Mouse (Mus musculus): Measurements from ENCODE around the gene Rorc. TPM values are rescaled to one million over a fixed set of nuclear protein-coding genes. Genes with fewer than 3 reads are reported as not detected.

Gene Rorc
- total RNA-seq (2021) = under 1 TPM; 0.21 to 0.60 TPM

GRCm38 (mm10) chr3:94372641-94373040 lies at the start of gene Rorc:
Rorc (plus strand) TSS chr3:94372794.
- intact Hi-C loops (cut with DNase I) = no loop called here
- DNase-seq (ENCODE audit: low spot score in 2 of 2) = no peak

DNA sequence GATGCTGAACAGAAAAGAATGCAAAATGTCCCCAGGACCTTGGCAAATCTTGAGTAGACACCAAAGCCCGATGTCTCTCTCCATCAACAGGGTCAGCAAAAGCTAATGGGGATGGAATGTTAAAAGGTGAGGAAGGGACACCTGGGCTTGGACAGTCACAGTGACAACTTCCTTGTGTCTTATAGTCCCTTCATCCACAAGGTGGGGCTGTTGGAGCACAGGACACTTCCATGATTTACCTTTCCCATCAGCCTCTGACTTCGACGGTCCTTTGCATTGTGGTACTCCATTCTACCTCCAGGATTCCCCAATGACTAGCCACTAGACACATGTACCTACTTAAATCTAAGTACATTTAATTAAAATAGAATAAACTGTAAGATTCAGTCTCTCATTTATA lies 43.9 kb upstream of the Rorc start:
- DNase-seq (ENCODE audit: low spot score in 2 of 2) = no peak
- intact Hi-C loops (cut with DNase I) = no loop called here

DNA sequence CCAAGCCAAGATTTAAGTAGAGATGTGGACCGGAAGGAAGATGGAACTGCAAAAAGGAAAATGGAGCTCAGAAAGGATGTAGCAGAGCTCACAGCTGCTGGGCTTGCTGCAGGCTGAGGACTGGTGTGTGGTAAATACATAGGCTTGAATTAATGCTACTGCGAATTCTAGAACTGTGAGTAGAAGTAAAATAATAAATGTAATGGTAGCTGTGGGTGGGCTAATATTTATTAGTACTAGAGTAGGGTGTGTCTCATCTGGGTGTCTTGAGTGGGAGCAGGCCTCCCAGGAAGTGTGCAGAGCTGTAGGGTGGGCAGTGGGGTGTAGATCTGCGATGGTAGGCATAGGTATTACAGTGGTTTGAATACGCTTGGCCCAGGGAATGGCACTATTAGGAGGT lies 38.2 kb upstream of the Rorc start:
- intact Hi-C loops (cut with DNase I) = no loop called here
- no peak for DNase-seq (ENCODE audit: low spot score in 2 of 2)

DNA sequence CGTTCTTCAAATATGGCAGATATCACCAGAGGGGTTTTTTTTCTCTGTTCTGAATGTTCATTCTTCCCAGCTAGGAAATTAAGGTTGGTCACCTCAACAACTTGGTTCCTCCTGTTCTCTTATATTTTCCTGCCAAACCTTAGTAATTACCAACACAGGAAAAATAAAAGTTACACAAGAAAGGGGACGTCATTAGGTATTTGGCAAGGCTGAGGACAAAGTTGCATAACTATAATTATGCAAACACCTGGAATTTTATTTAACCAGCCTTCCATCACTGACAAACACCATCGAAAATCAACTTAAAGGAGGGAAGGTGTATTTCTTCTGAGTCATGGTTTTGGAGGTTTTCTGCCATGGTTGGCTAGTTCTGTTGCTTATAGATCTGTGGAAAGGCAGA lies 34.1 kb upstream of the Rorc start:
- intact Hi-C loops (cut with DNase I) = no loop called here
- no peak for DNase-seq (ENCODE audit: low spot score in 2 of 2)

- DNase-seq (ENCODE audit: low spot score in 2 of 2) = no peak
- intact Hi-C loops (cut with DNase I) = no loop called here
Measured at GRCm38 (mm10) chr3:94341959-94342422, 30.6 kb upstream of the Rorc start, which contains the start of gene Them5. Them5 (plus strand) TSS chr3:94342099.

GRCm38 (mm10) chr3:94342552-94342951 lies 30.0 kb upstream of the Rorc start:
- DNase-seq (ENCODE audit: low spot score in 2 of 2) = no peak
- intact Hi-C loops (cut with DNase I) = no loop called here

DNA sequence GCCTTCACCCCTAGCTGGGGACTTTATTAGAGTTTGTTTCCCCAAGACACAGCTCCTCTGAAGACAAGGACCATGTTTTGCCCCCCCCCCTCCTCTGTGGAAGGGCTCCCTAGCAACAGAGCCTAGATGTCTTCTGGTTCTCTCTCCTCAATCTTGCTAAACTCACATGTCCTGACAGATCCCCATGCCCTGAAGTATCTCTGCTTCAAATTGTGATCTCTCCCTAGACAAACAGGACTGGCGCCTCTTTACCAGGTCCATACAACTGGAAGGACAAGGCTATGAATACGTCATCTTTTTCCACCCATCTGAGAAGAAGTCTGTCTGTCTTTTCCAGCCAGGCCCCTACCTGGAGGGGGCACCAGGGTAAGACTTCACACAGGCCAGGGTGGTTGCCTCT lies 28.4 kb upstream of the Rorc start:
- intact Hi-C loops (cut with DNase I) = no loop called here

DNA sequence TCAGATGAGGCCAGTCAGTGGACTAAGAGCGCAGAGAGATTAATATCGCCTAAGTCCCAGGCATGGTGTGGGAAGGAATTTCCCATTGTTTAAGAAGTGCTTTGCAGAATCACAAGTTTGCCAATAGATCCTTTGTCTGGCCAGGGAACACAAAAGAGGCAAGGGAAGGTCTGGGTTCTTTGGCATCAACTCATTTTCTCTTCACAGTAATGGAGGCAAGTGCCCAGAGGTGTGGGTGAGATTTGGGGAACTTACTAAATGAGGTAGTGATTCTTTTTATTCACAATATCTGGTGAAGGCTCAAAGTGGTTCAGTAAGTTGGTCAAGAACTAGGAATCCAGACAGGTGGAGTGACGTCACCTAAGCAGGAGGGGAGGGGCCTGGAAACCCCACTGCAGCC lies 27.7 kb upstream of the Rorc start:
- no peak for DNase-seq (ENCODE audit: low spot score in 2 of 2)
- intact Hi-C loops (cut with DNase I) = no loop called here

More for the DNA sequence above, 28.4 kb upstream of the Rorc start:
- DNase-seq (ENCODE audit: low spot score in 2 of 2) = no peak

DNA sequence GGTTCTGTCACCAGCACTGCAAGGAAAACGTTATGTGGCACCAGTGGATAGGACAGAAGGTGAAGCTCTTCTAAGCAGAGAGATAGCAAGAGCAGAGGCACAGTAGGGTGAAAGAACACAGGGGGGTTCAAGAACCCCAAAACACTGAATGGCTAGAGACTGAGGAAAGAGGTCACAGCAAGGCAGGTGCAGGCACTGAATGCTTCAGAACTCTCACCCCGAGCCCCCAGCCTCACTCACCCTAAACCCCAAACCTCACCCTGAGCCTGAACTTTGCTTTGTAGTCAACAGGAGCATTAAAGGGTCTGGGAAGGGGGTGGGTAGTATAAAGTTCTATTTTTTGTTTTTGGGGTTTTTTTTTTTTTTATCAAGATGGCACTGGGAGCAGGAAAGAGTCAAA lies 24.4 kb upstream of the Rorc start:
- no peak for DNase-seq (ENCODE audit: low spot score in 2 of 2)
- intact Hi-C loops (cut with DNase I) = no loop called here

DNA sequence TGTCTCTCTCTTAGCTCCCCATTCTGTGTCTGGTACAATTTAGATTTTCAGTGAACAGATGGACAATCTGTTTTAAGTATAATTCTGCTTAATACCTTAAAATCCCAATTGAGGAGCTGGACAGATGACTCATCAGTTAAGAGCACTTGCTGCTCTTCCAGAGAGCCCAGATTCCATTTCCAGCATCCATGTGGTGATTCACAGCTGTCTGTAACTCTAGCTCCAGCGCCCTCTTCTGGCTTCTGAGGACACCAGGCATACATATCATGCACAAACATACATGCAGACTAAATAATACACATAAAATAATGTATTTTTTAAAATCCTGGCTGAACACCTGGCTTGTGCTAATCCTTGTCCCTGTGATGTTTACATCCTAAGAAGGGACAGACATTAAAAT lies 11.8 kb upstream of the Rorc start:
- DNase-seq (ENCODE audit: low spot score in 2 of 2) = peak; percentile 30 to 66
- intact Hi-C loops (cut with DNase I) = no loop called here

DNA sequence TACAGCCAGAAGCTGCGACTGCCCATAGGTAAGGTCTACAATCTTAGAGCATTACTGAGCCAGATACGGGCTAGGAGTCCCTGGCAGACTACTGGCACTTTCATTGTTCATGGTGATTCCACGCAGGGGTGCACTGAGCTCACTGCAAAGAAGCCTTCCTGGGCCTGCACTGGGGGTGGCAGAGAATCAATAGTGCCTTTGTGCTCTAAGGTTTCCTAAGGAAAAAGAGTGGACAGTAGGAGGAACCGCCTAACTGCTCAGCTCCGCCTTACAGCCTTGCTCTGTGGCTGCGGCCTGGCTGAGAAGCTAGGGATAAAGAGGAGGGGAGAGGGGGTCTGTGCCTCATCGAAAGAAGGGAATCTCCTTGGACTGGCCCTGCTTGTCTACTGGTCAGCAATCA lies 10.5 kb upstream of the Rorc start, which contains the start of gene C2cd4d:
Gene C2cd4d, plus strand, starts transcription at position 301 of the 400 bp plus-strand sequence.
- DNase-seq (ENCODE audit: low spot score in 2 of 2) = no peak
- intact Hi-C loops (cut with DNase I) = no loop called here

DNA sequence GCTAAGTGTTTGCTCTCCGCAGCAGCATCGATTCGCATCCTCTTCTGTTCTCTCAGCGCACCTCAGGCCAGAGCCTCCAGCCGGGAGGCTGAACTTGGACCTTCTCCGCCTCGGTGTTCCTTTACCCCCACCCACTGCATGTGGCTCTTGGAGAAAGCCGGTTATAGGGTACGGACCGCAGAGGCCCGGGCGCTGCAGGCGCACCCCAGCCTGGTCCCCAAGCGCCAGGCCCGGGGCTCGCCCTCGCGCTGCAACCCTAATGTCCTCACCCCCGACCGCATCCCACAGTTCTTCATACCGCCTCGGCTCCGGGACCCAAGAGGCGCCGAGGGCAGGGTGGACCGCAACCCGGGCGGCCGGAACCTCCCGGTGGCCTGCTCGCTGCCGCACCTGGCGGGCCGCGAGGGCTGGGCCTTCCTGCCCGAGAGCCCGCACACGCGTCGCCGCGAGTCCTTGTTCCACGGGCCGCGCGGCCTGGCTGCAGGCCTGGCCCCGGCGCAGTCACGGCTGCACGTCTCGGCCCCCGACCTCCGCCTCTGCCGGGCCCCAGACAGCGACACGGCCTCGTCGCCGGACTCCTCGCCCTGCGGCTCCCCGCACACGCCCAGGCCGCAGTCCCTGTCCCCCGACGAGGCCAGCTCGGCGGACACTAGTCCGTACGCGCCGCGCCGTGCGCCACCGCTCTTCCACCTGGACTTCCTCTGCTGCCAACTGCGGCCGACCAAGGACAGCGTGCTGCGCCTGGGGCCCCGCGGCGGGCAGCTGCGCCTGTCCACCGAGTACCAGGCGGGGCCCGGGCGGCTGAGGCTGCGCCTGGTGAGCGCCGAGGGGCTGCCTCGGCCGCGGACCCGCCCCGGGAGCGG lies 9.1 kb upstream of the Rorc start:
- intact Hi-C loops (cut with DNase I) = no loop called here
- DNase-seq (ENCODE audit: low spot score in 2 of 2) = peak; percentile 25 to 46

DNA sequence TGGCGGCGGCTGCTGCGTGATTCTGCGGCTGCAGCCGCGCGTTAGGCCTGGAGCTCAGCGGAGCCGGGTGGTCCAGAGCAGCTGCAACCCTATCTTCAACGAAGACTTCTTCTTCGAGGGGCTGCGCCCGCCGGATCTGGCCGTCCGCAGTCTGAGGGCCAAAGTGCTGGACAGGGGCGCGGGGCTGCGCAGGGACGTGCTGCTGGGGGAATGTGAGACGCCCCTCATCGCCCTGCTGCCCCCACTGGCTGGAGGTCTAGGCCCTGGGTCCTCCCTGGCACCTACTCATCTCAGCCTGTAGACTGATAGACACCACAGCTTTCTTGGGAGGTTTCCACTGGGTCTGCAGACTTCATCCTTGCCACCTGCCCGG lies 8.5 kb upstream of the Rorc start:
- DNase-seq (ENCODE audit: low spot score in 2 of 2) = no peak
- intact Hi-C loops (cut with DNase I) = no loop called here

DNA sequence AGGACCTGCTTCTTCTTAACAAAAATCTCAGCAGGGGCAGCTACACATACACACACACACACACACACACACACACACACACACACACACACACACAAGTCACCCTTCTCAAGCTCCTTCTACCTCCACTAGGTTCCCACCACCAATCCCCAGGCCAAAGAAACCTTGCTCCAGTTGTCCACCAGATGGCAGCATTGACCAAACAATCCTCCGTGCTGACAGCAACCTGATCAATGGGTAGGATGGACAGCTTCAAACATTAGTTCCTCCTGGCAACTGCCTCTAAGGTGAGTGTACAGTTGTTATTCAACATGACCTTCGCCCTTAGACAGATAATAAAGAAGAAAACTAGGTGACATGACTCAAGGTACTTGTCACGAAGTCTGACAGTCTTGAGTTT lies 5.8 kb upstream of the Rorc start:
- intact Hi-C loops (cut with DNase I) = loop anchor here (2.0 to 5.0 kb wide), 5 partner anchors 46 to 536 kb away; partner anchors contain the start of genes Mrpl9, Oaz3 and Tdrkh
- DNase-seq (ENCODE audit: low spot score in 2 of 2) = peak; percentile 83 to 88

GRCm38 (mm10) chr3:94367511-94367910 lies 5.1 kb upstream of the Rorc start:
- no peak for DNase-seq (ENCODE audit: low spot score in 2 of 2)
- intact Hi-C loops (cut with DNase I) = loop anchor here (2.0 to 5.0 kb wide), 5 partner anchors 45 to 535 kb away; partner anchors contain the start of genes Mrpl9, Oaz3 and Tdrkh

- no peak for DNase-seq (ENCODE audit: low spot score in 2 of 2)
- intact Hi-C loops (cut with DNase I) = loop anchor here (5.0 kb wide), 3 partner anchors 74 to 234 kb away; partner anchors contain the start of genes Mrpl9 and Oaz3
Measured at GRCm38 (mm10) chr3:94368631-94369030, 4.0 kb upstream of the Rorc start.

DNA sequence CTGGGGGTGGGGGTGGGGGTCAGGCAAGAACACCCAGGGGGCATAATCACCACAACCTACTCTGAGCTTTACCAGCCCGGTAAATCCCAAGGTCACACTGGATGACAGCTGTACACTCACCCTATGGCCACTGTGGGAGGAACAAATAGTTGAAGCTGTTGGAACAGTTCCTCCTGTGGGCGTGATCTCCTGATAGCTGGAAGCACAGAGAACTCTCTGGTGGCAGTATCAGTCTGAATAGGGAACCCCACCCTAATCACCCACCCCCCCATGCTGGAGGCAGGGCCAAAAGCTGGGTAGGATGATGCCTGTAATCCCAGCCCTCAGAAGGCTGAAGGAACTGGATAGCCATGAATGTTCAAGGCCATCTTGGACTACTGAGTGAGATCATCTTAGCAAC lies 2.9 kb upstream of the Rorc start:
- intact Hi-C loops (cut with DNase I) = loop anchor here (5.0 kb wide), 3 partner anchors 73 to 233 kb away; partner anchors contain the start of genes Mrpl9 and Oaz3
- DNase-seq (ENCODE audit: low spot score in 2 of 2) = no peak

DNA sequence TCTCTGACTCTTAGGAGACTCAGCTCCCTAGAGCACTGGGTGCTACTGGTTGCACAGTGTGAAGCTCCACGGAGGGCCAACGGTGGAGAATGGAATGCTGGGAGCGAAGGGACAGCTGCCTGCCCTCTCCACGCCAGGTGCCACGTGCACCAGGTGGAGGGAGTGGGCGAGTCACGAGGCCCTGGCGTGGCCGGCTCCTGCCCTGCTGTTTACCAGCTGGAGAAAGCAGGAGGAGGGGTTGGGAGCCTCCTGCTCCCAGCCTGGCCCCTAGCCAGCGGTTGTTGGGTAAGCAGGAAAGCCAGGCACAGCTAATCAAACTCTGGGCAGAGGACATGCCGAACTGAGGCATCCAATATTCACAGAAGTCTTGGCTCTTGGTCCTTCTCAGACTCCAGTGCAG lies 957 bp upstream of the Rorc start:
- DNase-seq (ENCODE audit: low spot score in 2 of 2) = no peak
- intact Hi-C loops (cut with DNase I) = no loop called here

DNA sequence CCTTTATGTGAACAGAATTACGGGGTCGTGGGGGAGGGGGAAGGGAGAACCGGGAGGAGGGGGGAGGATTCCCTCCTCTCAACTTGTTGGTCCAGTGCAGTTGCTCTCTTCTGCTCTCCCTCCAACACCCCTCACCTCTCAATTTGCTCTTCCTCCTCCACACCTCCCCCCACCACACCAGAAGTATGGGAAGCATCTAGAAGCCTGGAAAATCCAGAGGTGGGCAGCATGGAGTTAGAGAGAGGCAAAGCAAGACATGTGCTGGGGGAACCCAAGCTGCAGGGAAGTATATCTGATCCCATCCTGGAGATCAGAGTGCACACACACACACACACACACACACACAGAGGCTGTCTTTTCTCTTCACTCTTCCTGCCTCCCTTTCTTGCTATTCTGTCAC lies 556 bp upstream of the Rorc start:
- intact Hi-C loops (cut with DNase I) = no loop called here
- DNase-seq (ENCODE audit: low spot score in 2 of 2) = no peak

GRCm38 (mm10) chr3:94373090-94373489 lies 496 bp downstream of the Rorc start:
- DNase-seq (ENCODE audit: low spot score in 2 of 2) = peak in 1 of 2 experiments; percentile 26
- intact Hi-C loops (cut with DNase I) = no loop called here

DNA sequence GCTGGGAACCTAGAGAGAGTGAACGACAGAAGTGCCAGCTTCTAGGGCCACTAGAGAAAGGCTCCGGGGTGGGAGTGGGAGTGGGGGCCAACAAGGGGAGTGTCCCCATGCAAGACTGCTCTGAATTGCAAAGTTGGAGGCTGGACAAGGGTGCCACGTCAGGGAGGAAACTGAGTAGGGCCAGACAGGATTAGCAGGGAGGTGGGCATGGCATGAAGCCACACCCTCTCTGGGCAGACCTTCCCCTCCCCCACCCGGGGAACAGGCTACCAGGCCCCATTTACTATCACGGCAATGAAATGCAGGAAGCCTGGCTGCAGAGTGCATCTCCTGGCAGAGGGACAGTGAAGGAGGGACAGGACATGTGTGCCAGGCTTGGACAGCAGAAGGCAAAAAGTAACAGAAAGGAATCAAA lies 1.0 kb downstream of the Rorc start:
- intact Hi-C loops (cut with DNase I) = no loop called here
- no peak for DNase-seq (ENCODE audit: low spot score in 2 of 2)

All from left cerebral cortex, postnatal 25 days (tissue).